Mouse (Mus musculus) ovary, postnatal 14 days (tissue): ENCODE measurements at regions not wholly inside any gene's neighbourhood (a gene's known extent, or its start where the extent isn't known, plus 50 kb on each side); places are given as distances from the start of the nearest gene placed in this dataset.

ENCODE experiments used
- DNase-seq: peaks from one replicate; pipeline ENCODE4 v3.0.0; 2022; ENCODE audit warnings: low spot score

DNA sequence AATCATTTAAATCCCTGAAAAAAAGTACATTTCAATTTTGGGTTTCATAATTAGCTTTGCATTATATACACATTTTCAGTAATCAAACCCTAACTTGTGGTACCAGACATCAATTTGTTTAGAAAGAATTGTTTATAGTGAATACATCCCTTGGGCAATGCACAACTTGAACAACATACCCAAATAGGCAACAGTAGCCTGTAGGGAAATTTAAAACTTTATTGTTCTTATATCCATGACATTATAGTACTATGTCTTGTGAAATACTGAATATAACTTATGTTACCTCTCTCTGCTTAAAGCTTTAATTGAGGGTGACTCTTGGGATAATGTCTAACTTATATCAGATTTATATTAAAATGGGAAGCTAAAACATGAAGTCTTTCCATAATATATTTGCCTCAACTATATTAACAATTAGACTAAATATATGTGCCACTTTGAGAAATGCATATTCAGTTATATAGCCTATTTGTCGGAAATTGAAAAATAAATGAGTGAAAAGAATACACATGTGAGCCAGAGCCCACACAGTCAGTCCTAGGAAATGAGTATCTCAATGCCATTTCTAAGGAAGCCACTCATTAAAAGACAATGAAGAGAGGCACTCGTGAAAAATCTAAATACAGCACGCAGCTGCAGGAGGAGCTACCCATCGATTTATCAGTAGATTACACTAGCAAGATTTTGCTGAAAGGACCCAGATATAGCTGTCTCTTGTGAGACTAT lies 458.1 kb upstream of the Slitrk6 start:
- no peak for DNase-seq

DNA sequence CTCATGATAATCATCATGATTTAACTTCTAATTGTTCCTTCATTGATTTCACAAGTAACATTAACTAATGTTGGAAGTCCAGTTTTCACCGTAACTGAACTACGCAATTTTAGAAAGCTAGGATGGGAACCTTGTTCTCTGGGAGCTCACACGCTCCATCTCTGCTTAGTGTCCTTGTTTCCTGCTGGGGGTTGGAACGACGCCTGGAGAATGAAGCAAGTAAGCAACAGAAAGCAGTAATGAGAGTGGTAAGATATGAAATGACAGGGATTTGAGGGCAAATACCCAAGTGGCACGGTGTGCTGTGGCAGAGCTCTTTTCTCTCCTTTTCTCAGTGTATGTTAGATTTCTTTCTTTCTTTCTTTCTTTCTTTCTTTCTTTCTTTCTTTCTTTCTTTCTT lies 448.0 kb upstream of the Slitrk5 start:
- no peak for DNase-seq

DNA sequence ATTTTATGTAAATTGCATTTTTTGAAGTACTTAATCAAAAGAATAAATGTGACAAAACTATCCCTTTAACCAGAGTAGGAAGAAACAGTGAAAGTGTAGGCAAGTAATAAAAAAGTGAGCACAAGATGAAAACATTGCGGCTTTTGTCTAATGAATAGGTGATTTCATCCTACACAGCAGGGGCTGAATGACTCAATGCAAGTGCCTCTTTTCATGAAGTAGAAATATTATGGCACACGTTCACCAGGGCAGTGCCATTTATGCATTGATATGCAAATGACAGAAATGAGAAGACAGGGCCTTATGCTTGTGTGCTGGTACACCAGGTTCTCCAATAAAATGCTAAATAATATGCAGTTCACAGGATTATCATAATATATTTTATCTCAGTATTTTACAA lies 435.8 kb upstream of the Slitrk5 start:
- no peak for DNase-seq

DNA sequence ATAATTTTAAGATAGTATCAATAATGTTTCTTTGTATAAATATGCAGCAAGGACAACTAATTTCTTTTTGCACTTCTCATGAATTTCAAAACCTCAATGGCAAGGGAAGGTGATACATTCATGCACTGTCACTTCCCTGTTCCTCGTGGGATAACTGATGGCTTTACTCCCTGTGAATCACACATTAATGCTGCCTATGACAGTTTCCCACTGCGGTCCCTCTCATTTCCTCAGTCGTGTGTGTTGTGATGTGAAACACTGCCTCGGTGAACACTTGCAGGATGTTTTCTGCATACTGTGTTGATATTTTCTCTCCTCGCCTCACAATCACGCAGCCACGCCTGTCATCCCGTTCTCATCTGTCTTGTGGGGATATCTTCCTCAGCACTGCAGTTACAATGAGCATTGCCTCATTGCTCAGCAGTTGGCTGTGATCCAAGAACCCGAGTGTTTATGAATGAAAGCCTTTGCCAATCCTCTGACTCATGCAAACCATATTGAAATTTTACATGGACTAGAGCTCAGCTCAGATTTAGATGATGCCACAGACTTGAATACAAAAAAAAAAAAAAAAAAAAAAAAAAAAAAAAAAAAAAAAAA lies 425.4 kb upstream of the Slitrk5 start:
- DNase-seq: peak; percentile 12

DNA sequence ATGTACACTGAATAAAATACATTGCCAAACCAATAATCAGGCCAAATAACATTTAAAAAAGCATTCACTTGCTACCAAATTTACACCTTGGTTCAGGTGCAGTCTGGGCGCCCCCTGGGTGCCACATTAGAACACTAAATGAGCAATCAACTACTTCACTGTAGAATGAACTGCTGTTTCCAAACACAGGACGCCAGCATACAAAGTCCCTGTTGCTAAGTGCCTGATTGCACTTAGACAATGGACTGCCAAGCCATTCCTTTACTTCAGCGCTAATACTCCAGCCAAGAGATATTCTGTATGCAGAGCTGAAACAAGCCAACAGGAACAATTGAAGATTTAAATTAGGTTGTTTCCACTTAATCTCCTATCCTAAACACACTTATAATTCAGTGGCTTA lies 421.7 kb upstream of the Slitrk5 start:
- no peak for DNase-seq

DNA sequence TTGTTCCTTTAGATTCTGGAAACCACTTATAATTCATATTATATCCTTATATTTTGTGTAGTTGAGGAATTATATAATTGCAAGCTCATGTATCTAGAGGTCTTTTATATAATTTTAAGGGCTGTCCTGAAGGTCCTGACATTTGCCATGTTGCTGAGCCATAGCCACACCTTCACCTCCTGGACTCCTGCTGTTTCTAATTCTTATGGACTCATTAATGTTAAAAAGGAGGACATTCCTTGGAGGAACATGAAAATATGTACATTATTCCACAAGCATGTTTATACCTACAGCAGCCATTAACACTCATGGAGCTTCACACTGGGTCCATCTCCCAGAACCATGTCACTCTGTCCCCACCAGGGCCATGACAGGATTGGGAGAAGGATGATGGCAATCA lies 413.2 kb upstream of the Slitrk5 start:
- DNase-seq: no peak

DNA sequence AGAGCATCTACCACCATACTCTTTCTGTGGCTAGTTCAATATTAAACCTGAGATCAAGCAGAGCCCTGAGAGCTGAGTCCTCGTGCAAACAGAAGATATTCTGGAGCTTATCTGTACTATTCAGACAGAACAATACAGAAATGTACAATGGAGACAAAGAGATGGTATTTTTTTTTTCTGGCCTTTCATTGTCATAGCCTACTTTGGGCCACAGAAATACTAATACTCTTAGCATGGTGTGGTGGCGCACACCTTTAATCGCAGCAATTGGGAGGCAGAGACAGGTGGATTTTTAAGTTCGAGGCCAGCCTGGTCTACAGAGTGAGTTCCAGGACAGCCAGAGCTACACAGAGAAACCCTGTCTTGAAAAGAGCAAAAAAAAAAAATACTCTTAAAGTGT lies 404.7 kb upstream of the Slitrk5 start:
- DNase-seq: no peak

DNA sequence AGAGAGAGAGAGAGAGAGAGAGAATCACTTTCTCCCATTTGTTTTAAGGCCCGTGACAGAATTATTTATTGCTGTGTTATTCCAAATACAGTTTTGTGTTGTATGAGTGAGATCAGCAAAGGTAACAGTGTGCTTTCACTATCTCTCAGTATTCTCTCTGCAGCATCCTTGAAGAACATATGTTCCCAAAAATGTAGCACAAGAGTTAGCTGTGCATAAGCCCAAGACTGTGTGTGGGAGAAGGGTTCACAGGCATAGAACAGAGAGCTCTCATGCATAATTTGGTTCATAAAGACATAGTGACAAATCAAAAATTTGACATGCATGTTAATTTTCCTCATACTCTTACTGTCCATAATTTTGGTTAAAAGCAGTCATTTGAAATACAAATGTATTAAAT lies 393.5 kb upstream of the Slitrk5 start:
- no peak for DNase-seq

DNA sequence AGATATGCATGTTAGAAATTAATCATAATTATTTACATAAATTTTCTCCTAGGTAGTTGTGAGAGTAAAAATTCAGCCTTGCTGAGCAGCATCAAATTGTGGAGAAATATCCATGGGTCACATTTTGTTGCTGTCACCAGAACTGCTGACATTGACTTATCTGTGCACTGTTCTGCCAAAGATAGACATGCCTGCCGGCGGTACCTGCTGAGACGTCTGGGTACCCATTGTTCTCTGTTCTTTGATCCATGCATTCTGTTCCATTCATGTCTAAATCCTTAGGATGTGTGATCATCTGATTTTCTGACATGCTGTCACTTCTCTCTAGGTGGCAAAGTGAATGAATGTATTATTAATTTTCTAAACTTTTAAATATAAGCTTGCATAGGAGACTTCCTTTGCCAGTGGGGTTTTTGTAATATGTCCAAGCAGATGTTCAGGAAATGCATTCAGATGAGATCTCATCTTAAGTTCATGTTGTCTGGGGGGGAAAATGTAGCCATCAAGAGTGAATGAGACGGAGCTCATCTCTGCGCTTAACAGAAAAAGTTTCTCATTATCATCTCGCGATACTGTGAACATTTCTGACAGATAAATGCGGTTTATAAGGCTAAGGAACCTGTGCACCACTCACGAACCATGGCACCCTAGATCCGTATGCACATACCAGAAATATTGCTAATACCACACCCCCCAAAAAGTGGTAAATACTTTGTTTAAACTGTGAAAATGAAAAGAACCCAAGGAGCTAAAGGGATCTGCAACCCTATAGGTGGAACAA lies 391.0 kb upstream of the Slitrk5 start:
- no peak for DNase-seq

DNA sequence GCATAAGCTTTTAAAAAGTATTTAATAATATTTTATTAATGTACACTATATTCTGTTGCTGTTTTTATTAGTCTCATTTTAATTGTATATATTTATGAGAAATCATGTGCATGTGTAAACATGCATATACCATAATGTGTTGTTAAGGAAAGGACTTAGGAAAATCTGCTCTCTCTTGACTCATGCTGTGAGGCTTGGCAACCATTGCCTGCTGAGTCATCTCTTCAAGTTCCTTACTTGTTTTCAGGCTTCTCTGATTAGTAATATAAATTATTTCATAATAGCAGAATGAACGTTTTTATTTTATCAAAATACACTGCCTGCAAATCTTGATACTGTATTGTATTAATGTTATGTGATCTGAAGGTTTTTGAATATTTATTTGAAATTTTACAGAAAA lies 388.9 kb upstream of the Slitrk5 start:
- no peak for DNase-seq

DNA sequence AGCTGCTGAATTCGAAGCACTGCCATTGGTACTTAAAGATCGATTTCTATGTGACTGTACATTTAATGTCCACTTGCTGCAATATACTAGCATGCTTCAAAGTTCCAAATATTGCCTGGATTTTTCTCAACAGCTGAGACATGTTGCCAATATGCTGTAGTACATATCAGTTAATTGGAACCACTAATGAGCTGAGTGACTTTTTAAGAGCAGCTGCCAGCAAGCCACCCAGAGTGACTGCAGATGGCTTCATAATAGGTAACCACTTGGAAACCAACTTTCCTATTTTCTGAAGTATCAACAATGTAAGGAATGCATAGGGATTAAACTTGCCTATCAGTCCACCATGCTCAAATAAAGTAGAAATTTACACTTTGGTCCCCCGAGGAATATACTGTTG lies 379.4 kb upstream of the Slitrk5 start:
- no peak for DNase-seq

DNA sequence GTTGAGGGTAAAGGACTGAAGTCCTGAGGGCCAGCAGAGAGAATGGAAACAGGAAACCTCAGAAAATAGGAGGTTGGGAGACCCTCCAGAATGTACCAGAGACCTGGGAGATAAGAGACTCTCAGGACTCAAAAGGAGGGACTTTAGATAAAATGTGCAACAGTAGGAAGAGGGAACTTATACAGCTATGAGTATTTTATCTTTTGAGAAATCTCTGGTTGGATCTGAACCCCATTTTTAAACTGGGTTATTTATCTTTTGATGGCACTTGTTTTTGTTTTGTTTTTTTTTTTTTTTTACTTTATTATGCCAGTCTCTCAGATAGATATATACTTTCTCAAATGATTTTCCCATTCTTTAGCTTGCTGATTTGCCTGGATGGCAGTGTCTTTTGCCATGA lies 377.1 kb upstream of the Slitrk5 start:
- DNase-seq: no peak

DNA sequence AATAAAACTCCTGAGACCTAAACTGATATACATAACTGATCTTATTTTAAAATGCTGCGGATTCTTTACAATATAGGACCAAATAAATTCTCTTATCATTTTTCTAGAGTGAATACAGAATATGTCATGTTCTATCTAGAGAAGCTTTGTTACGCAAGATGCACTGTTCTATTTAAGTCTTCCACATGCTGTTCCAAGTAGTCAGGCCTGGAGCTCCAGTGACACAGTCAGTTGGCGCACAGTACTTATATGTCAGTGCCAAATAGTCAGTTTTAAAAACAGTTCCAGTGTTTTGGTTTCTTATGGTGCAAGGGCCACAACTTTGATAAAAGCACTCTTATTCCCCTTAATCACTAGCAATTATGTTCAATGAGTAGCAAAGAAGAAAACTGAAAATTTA lies 344.3 kb upstream of the Slitrk5 start:
- no peak for DNase-seq

DNA sequence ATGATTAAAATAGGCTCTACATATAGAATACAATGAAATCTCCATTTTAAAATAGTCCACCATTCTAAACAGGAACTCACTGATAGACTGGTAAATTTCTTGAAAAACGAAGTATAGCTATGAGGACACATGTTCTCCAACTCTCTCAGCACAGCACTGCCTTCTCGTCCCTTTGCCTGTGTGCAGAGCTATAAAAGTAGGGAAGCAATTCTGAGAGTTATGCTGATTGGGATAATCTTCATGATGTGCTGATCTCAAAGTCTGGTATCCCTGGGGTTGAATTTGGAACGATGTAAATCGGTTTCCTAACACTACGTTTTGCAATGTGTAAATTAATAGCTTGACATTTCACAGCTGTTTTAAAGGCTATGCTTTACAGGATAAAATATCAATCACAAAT lies 321.4 kb upstream of the Slitrk5 start:
- DNase-seq: no peak

DNA sequence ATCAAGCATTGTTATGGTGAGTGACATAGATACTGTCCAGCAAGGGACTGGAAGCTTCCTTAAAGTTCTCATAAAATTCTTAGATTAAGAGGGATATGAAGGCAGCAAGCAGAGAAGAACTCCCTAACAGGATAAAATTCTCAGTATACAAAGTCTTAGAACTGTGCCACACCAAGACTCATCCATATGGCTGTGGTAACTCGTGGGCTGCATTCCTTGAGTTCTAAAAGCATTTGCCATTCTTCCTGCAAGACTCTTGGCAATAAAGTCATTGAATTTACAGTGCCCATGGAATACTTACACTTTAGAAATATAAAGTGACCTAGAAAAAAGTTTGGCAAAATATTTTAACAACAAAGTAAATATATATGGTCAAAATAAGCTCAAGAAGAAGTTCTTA lies 278.1 kb upstream of the Slitrk5 start:
- no peak for DNase-seq

DNA sequence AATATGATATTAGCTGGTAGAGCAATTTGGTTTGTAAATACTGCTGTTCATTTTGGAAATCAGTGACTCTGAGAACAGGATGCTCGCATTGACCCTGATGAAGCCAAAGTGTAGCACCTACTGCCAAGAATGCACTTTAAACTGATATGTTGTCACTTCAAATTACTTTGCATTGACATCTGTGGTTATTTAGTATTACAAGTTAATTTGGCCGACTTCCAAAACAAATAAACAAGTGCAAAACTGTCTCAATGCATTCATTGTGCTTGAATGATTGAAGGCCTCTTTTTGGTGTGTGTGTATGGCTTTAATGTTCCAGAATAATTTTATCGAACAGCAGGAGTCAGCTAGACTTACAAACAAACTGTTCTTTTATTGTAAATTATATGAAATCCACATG lies 274.1 kb upstream of the Slitrk5 start:
- DNase-seq: no peak

DNA sequence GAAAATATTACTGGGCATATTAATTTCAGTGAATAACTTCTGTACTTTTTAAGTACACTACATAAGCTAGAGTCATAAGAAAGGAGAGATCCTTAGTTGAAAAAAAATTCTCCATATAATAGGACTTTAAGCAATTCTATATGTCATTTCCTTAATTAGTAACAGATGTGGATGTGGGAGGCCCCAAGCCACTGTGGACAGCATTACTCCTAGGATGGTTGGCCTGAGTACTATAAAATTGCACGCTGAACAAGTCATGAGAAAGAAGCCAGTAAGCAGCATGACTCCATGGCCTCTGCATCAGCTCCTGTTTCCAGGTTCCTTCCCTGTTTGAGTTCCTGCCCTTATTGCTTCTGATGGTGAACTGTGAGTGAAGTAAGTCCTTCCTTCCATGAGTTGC lies 272.4 kb upstream of the Slitrk5 start:
- DNase-seq: no peak

DNA sequence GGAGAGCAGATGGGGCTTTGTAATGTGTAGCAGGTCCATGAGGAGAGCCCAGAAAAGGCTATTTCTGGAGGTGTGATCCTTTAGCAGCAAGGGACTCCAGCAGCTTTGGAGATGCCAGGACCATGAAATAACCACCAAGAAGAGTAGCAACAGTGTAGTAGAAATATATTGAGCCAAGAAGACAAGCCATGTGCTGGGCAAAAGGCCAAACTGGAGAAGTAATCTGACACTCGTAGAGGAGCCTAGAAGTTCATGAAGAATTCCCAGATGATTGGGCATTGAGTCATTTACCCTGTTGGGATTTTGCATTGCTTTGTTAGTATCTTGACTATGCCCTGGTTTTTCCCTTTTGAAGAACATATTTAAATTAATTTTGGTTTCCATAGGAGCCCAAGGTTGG lies 271.3 kb upstream of the Slitrk5 start:
- no peak for DNase-seq

DNA sequence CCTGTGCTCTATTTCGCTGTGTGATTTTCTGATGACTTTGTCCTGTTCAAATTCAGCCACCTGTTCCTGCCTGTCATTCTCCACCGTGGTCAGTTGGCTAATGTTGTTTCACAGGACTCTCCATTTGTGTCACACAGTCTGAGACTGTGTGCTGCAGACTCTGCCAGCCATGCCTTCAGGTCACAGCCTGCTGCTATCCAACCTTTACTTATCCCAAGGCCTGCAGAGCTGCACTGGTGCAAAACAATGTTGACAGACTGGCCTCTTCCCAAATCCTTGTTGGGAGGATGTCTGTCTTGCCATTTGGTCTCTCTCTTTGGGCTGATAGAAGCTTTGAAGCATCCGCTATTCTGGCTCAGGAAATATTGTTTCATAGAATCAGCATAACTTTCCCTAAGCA lies 261.4 kb upstream of the Slitrk5 start:
- no peak for DNase-seq

DNA sequence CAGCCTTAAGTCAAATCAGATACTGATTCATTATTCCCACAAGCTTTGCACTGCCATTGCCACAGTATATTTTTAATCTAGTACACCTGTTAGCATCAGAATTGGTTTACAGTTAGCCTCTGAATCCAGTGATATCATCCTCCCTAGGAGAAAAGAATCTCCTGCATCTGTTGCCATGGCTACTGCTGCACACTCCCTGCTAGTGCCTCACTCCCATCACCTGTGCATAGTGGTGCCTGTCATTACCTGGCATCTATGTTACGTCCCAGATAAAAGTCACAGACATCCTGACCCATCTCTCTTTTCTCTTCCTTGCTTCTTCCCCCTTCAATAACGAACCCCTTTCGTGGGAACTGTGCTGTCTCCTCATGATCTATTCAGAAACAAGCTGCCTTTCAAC lies 256.4 kb upstream of the Slitrk5 start:
- DNase-seq: no peak

DNA sequence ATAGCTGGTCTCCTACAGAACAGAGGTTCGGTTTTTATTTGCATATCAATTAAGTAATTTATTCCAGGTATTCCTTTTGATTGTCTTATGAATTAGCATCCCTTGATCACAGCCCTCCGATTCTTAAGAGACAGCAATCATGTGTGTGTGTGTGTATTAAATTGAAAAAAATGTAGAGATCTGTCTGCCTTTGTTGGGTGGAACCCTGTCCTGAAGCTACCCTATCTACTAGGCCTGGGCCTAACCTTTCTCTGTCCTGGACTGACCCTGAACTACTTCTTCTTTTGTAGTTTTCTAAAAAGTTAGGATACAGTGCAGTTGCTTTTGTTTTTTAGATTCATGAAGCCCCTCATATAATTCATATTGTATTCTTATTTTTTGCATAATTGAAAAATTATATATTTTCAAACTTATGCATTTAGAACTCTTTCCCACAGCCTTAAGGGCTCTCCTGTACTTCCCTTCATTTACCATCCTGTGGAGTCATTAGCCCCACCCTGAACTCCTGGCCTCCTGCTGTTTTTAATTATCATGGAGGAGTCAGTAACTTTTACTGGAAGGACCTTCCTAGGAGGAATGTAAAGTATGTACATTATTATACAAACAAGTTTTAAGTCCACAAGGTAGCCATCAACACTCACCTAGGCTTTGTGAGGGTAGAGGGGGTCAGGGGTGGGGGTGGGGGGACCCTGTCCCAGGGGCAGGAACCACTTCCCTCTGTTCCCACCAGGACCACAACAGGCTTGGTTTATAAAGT lies 245.6 kb upstream of the Slitrk5 start:
- DNase-seq: no peak
